Mouse (Mus musculus): ENCODE measurements around the gene Bbs2.

GRCm38 (mm10) chr8:94132096-94132495, 33.4 kb upstream of the Bbs2 start:
- TF ChIP-seq CTCF (IDR thresholded peaks at IDR 0.05 in 2 of 3, conservative IDR thresholded peaks at IDR 0.05 in 1 of 3; ENCODE audit: control insufficient read depth in 1 of 3, insufficient read depth in 1 of 3, low read depth in 2 of 3, low read length in 3 of 3, poor library complexity in 1 of 3, severe bottlenecking in 1 of 3) (no peak), SIN3A (IDR thresholded peaks at IDR 0.05; ENCODE audit: low read length) (no peak), POLR2A (IDR thresholded peaks at IDR 0.05; ENCODE audit: control insufficient read depth in 1 of 2, insufficient read depth in 1 of 2, low read depth in 1 of 2, low read length in 2 of 2, poor library complexity in 1 of 2) (no peak), POLR2AphosphoS2 (IDR thresholded peaks at IDR 0.05; ENCODE audit: low read length) (no peak), CHD1 (IDR thresholded peaks at IDR 0.05; ENCODE audit: low read depth, low read length) (no peak), KAT2A (conservative IDR thresholded peaks at IDR 0.05; ENCODE audit: low read depth, low read length) (no peak), ZNF384 (IDR thresholded peaks at IDR 0.05; ENCODE audit: low read depth, low read length) (no peak), BHLHE40 (IDR thresholded peaks at IDR 0.05; ENCODE audit: borderline replicate concordance, low read depth, low read length) (no peak), USF1 (IDR thresholded peaks at IDR 0.05; ENCODE audit: low read depth, low read length) (no peak), MAX (IDR thresholded peaks at IDR 0.05; ENCODE audit: low read length) (no peak), ETS1 (IDR thresholded peaks at IDR 0.05; ENCODE audit: low read depth, low read length) (no peak), TCF12 (IDR thresholded peaks at IDR 0.05; ENCODE audit: low read depth, low read length) (no peak), EP300 (IDR thresholded peaks at IDR 0.05; ENCODE audit: low read depth in 1 of 2, low read length in 2 of 2) (no peak), GATA1 (IDR thresholded peaks at IDR 0.05; ENCODE audit: low read depth, low read length) (no peak)
